Mouse (Mus musculus): Measurements from ENCODE around the gene Gpr153. TPM values are rescaled to one million over a fixed set of nuclear protein-coding genes. Genes with fewer than 3 reads are reported as not detected.

Gpr153 gene
- total and polyA plus RNA-seq, 3 experiments: 0.30 to 1.4 (median 0.70) TPM

- Histone ChIP-seq H3K9me3 (replicated peaks; ENCODE audit: low read length) (no peaks in the 10 kb centered on the region), H3K9ac (ENCODE audit: insufficient read depth, low read depth) (no peak overlapping the region), H3K36me3 (replicated peaks in 1 of 2; ENCODE audit: control insufficient read depth in 1 of 2, insufficient read depth in 1 of 2, low read length in 1 of 2) (peaks cover under 1 to 2% of the 10 kb centered on the region in 2 experiments), H3K27ac (ENCODE audit: insufficient read depth, low read depth) (no peak overlapping the region), H3K27me3 (replicated peaks) (peaks cover 48% of the 10 kb centered on the region), H3K79me2 (replicated peaks; ENCODE audit: control insufficient read depth, extremely low read depth, insufficient read depth, poor library complexity, severe bottlenecking) (peaks cover 5% of the 10 kb centered on the region; the same call in 1 of the 2 replicates), H3K4me1 (ENCODE audit: control insufficient read depth in 1 of 2, insufficient read depth in 2 of 2) (peaks cover 18 to 59% of the 10 kb centered on the region in 2 experiments), H3K4me2 (ENCODE audit: insufficient read depth, low read depth, poor library complexity, severe bottlenecking) (no peak overlapping the region), H3K4me3 (replicated peaks in 1 of 3; ENCODE audit: low read depth in 2 of 3, low read length in 2 of 3, poor library complexity in 1 of 3) (no peak overlapping the region)
- in situ Hi-C loops (cut with MboI; ENCODE audit: low pct_ligation_motif_present, low pct_unique_long_range_greater_than_20kb, low sequenced_read_pairs): loop anchor here (5.0 to 25.0 kb wide), 3 partner anchors 82 to 1818 kb away; no protein-coding TSS in a partner anchor
- dilution Hi-C loops (cut with MboI; ENCODE audit: extremely low pct_ligation_motif_present, extremely low pct_unique_long_range_greater_than_20kb, low sequenced_read_pairs): no loop called here
- no peak for DNase-seq (ENCODE audit: extremely low read depth)
- no peak for TF ChIP-seq MAZ (IDR thresholded peaks at IDR 0.05; ENCODE audit: low read depth, low read length)
- peak in 1 of 2 experiments; percentile 46; a peak in 2 of 4 replicates for TF ChIP-seq CTCF (conservative IDR thresholded peaks at IDR 0.05 in 1 of 2, IDR thresholded peaks at IDR 0.05 in 1 of 2; ENCODE audit: low read depth in 2 of 2, low read length in 2 of 2)
These were observed 20.3 kb downstream of the Gpr153 start for GRCm38 (mm10) chr4:152294188-152294929.

DNA sequence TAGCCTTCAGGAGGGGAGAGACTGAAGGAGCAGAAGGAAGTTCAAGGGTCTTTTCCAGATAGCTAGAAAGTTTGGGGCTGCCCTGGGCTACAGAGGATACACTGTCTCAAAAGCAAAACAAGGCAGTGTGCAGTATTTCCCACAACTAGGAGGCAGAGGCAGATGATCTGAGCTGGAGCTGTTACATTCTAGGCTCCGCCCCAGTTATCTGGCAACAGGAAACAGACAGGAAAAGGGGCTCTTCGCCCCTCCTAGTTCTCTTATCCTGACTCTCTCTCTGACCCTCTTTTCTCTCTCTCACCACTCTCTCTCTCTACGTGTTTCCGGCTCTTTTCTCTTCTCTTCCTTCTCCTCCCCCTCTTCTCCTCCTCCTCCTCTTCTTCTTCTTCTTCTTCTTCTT is 21.9 kb downstream of the Gpr153 start:
- Histone ChIP-seq H3K27me3 (replicated peaks) (peaks cover 33% of the 10 kb centered on the region), H3K27ac (ENCODE audit: insufficient read depth, low read depth) (no peak overlapping the region), H3K9ac (ENCODE audit: insufficient read depth, low read depth) (no peak overlapping the region), H3K36me3 (replicated peaks in 1 of 2; ENCODE audit: control insufficient read depth in 1 of 2, insufficient read depth in 1 of 2, low read length in 1 of 2) (peaks cover 13 to 18% of the 10 kb centered on the region in 2 experiments), H3K4me2 (ENCODE audit: insufficient read depth, low read depth, poor library complexity, severe bottlenecking) (peak overlapping the region; percentile 0; the same call in 1 of the 2 replicates), H3K4me3 (replicated peaks in 1 of 3; ENCODE audit: low read depth in 2 of 3, low read length in 2 of 3, poor library complexity in 1 of 3) (no peak overlapping the region), H3K9me3 (replicated peaks; ENCODE audit: low read length) (no peaks in the 10 kb centered on the region), H3K79me2 (replicated peaks; ENCODE audit: control insufficient read depth, extremely low read depth, insufficient read depth, poor library complexity, severe bottlenecking) (peaks cover 5% of the 10 kb centered on the region; the same call in 1 of the 2 replicates), H3K4me1 (ENCODE audit: control insufficient read depth in 1 of 2, insufficient read depth in 2 of 2) (peaks cover 15 to 53% of the 10 kb centered on the region in 2 experiments)
- dilution Hi-C loops (cut with MboI; ENCODE audit: extremely low pct_ligation_motif_present, extremely low pct_unique_long_range_greater_than_20kb, low sequenced_read_pairs): no loop called here
- in situ Hi-C loops (cut with MboI; ENCODE audit: low pct_ligation_motif_present, low pct_unique_long_range_greater_than_20kb, low sequenced_read_pairs): loop anchor here (25.0 kb wide), 1 partner anchor 1816 kb away; no protein-coding TSS in a partner anchor
- no peak for TF ChIP-seq MXI1 (IDR thresholded peaks at IDR 0.05; ENCODE audit: low read depth, low read length)
- TF ChIP-seq HCFC1 (IDR thresholded peaks at IDR 0.05; ENCODE audit: low read depth, low read length): peak; percentile 23; the same call in 1 of the 2 replicates
- DNase-seq (ENCODE audit: extremely low read depth): no peak

- peaks cover 5% of the 10 kb centered on the region; the same call in 1 of the 2 replicates for H3K79me2 ChIP-seq (replicated peaks; ENCODE audit: control insufficient read depth, extremely low read depth, insufficient read depth, poor library complexity, severe bottlenecking)
- H3K4me1 ChIP-seq (ENCODE audit: control insufficient read depth in 1 of 2, insufficient read depth in 2 of 2): peaks cover 11 to 48% of the 10 kb centered on the region in 2 experiments; a peak in 3 of 4 replicates
- TF ChIP-seq UBTF (IDR thresholded peaks at IDR 0.05; ENCODE audit: low read depth, low read length) (no peak), MAZ (IDR thresholded peaks at IDR 0.05; ENCODE audit: low read depth, low read length) (no peak), NELFE (IDR thresholded peaks at IDR 0.05; ENCODE audit: low read depth, low read length) (no peak), RCOR1 (conservative IDR thresholded peaks at IDR 0.05; ENCODE audit: low read depth, low read length) (no peak), ZC3H11A (IDR thresholded peaks at IDR 0.05; ENCODE audit: low read depth, low read length) (no peak), ZMIZ1 (IDR thresholded peaks at IDR 0.05; ENCODE audit: low read depth, low read length) (no peak), RAD21 (IDR thresholded peaks at IDR 0.05; ENCODE audit: low read depth, low read length) (no peak), POLR2AphosphoS2 (IDR thresholded peaks at IDR 0.05; ENCODE audit: low read depth, low read length) (no peak), USF2 (conservative IDR thresholded peaks at IDR 0.05; ENCODE audit: low read depth, low read length) (no peak), GABPA (IDR thresholded peaks at IDR 0.05; ENCODE audit: insufficient replicate concordance, low read depth, low read length) (no peak), TCF12 (IDR thresholded peaks at IDR 0.05; ENCODE audit: low read depth, low read length) (no peak), USF1 (IDR thresholded peaks at IDR 0.05; ENCODE audit: low read depth, low read length) (no peak), NRF1 (IDR thresholded peaks at IDR 0.05; ENCODE audit: low read depth, low read length) (no peak), POLR2A (IDR thresholded peaks at IDR 0.05; ENCODE audit: low read depth, low read length) (no peak)
- peaks cover 29% of the 10 kb centered on the region for H3K27me3 ChIP-seq (replicated peaks)
- dilution Hi-C loops (cut with MboI; ENCODE audit: extremely low pct_ligation_motif_present, extremely low pct_unique_long_range_greater_than_20kb, low sequenced_read_pairs) (no loop called here), in situ Hi-C loops (cut with MboI; ENCODE audit: low pct_ligation_motif_present, low pct_unique_long_range_greater_than_20kb, low sequenced_read_pairs) (loop anchor here (25.0 kb wide), 1 partner anchor 1816 kb away; no protein-coding TSS in a partner anchor)
- H3K9ac ChIP-seq (ENCODE audit: insufficient read depth, low read depth): peak overlapping the region; percentile 80
- no peak for DNase-seq (ENCODE audit: extremely low read depth)
- peak overlapping the region; percentile 52 to 74 (median 63) for H3K4me3 ChIP-seq (replicated peaks in 1 of 3; ENCODE audit: low read depth in 2 of 3, low read length in 2 of 3, poor library complexity in 1 of 3)
- H3K9me3 ChIP-seq (replicated peaks; ENCODE audit: low read length): no peaks in the 10 kb centered on the region
- peaks cover 16 to 22% of the 10 kb centered on the region in 2 experiments for H3K36me3 ChIP-seq (replicated peaks in 1 of 2; ENCODE audit: control insufficient read depth in 1 of 2, insufficient read depth in 1 of 2, low read length in 1 of 2)
- peak overlapping the region; percentile 82 for H3K4me2 ChIP-seq (ENCODE audit: insufficient read depth, low read depth, poor library complexity, severe bottlenecking)
- H3K27ac ChIP-seq (ENCODE audit: insufficient read depth, low read depth): no peak overlapping the region
These were observed 22.3 kb downstream of the Gpr153 start for GRCm38 (mm10) chr4:152296371-152296770.

Data from CH12.LX (cell line).